Mouse (Mus musculus): ENCODE results near the gene Amdhd2.

The Amdhd2 gene

GRCm38 (mm10) chr17:24197032-24197824 lies 33.7 kb upstream of the Amdhd2 start:
- no peak for DNase-seq (ENCODE audit: low spot score in 2 of 2)

GRCm38 (mm10) chr17:24195349-24195748 lies 31.8 kb upstream of the Amdhd2 start:
- DNase-seq (ENCODE audit: low spot score in 2 of 2) = no peak

GRCm38 (mm10) chr17:24193769-24194168 lies 30.2 kb upstream of the Amdhd2 start:
- no peak for DNase-seq (ENCODE audit: low spot score in 2 of 2)

DNA sequence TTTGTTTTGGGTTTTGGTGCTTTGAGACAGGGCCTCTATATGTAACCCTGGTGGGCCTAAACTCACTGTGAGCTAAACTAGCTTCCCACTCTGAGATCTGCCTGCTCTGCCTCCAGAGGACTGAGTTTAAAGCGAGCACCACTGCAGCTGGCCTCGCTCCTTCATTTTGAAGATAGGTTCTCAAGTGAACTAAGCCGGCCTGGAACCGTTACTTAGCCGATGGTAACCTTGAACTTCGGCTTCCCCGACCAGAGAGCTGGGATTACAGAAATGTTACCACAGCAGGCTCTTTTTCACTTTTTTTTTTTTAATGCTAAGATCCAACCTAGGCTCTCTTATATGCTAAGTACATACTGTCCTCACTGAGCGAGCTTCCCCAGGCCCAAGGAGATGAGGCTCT lies 29.7 kb upstream of the Amdhd2 start:
- DNase-seq (ENCODE audit: low spot score in 2 of 2) = no peak

GRCm38 (mm10) chr17:24192848-24193247 lies 29.3 kb upstream of the Amdhd2 start:
- no peak for DNase-seq (ENCODE audit: low spot score in 2 of 2)

- DNase-seq (ENCODE audit: low spot score in 2 of 2) = no peak
Measured at GRCm38 (mm10) chr17:24191481-24191880, 27.9 kb upstream of the Amdhd2 start.

DNA sequence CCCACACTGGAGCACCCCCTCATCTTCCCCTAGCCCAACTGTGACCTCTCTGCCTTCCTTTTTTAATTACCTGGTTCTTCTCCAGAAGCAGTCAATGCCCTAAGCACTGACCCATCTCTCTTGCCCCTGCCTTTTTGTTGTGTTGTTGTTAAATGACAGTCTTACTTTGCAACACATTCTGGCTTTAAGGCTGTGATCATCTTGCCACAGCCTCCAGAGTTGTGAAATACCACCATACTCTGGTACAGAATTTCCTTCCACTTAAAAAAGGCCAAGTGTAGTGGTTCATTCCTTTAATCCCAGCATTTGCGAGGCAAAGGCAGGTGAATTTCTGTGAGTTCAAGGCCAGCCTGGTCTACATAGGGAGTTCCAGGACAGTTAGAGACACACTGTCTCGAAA lies 27.4 kb upstream of the Amdhd2 start:
- no peak for DNase-seq (ENCODE audit: low spot score in 2 of 2)

- no peak for DNase-seq (ENCODE audit: low spot score in 2 of 2)
Measured at GRCm38 (mm10) chr17:24174259-24174658, 10.7 kb upstream of the Amdhd2 start.

DNA sequence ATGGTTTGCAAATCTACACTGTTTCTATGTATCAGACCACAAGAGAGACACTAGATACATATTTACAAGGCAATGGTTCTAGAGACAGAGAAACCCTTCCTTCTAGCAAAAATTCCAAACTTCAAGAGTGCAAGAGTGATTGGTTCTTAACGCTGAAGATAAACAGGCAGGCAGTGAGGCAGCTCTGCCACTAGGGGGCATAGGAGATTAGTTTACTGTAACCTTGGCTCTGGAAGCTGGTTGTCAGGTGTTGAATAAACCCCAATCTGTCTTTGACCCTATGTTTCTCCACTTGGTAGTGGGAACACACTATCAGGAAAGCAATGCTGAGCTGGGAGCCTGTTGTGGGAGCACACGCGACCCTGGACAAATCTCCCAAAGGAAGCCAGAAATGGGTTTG lies 9.9 kb upstream of the Amdhd2 start:
- no peak for DNase-seq (ENCODE audit: low spot score in 2 of 2)

DNA sequence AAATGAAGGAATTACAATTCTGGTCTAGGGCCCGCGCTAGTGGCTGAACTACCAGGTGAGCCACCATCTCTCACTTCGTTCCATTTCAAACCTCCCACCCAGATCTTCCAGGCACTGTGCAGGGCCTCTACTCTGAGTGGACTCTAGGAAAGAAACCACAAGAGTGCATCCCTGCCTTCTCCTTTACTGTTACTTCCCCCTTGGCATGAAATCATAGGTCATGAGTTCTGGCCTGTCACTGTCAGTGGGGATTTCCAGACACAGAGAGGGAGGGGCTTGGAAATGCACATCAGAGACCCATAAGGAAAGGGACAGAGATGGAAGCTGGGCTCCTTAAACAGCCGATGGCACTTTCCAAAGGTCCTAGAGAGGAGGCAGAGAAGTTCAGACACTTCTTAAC lies 8.2 kb upstream of the Amdhd2 start:
- no peak for DNase-seq (ENCODE audit: low spot score in 2 of 2)

DNA sequence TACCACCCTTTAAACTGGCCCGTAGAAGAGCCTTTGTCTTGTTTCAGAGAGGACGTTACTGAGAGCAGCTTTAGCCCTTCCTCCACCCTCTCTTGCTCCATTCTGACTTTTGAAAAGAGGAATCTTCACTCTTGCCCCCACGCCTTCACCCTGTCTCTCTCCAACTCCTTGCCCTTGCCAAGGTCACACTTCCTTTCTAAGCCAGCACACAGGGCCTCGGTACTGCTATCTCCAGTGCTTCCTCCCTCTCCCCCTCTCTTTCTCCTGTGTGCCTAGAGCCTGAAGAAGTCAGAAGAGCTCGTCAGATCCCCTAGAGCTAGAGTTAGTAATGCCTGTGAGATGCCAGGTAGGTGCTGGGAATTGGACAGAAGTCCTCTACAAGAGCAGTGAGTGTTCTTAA lies 7.2 kb upstream of the Amdhd2 start:
- no peak for DNase-seq (ENCODE audit: low spot score in 2 of 2)

DNA sequence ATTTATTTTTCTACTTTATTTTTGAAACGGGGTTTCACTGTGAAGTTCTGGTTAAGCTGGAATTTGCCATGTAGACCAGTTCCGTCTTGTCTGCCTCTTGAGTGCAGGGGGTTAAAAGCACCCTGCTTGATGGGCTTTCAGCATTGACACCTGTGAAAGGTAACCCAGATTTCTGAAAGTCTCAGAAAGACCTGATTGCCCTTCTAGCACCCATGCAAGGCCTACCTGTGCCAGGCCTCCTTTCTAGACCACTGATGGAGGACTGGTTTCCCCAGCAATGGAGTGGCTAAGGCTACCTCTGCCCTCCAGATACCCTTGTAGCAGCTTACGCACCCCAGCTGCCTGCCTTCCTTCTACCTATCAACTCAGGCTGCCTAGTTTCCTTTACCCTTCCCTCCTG lies 6.6 kb upstream of the Amdhd2 start:
- DNase-seq (ENCODE audit: low spot score in 2 of 2) = no peak

- peak; percentile 88 to 93 for DNase-seq (ENCODE audit: low spot score in 2 of 2)
Measured at GRCm38 (mm10) chr17:24169317-24170065, 5.9 kb upstream of the Amdhd2 start, which contains the start of gene Atp6v0c. Gene Atp6v0c (minus strand): TSS chr17:24169702.

DNA sequence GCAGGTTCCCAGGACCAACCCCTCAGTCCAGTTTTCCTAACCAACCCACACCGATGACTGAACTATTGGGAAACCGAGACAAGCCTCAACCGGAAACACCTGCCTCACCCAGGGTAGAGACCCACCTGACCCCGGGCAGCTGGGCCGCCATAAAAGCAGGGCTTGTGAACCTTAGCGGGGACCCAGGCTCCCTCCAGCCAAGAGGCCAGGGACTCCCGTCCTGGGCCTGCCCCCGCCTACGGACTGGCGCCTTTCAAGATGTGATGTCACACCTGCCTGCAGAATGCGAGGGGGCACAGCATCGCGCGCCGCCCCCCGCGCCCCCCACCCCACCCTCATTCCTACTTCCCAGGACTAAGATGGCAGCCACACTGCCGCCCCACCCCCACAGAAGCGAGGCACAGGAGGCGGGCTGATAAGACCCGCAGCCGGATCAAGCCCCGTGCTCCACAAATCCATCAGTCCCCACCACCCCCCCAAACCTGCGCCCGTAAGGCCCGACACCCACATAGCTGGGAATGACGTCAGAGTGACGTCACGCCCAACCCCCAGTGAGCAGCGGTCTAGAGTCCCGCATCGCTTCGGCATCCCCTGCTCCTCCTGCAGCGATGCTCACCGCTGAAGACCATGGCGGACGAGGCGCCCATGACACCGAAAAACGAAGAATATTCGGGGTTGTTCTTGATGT lies 5.2 kb upstream of the Amdhd2 start:
- DNase-seq (ENCODE audit: low spot score in 2 of 2) = peak; percentile 40 to 53

DNA sequence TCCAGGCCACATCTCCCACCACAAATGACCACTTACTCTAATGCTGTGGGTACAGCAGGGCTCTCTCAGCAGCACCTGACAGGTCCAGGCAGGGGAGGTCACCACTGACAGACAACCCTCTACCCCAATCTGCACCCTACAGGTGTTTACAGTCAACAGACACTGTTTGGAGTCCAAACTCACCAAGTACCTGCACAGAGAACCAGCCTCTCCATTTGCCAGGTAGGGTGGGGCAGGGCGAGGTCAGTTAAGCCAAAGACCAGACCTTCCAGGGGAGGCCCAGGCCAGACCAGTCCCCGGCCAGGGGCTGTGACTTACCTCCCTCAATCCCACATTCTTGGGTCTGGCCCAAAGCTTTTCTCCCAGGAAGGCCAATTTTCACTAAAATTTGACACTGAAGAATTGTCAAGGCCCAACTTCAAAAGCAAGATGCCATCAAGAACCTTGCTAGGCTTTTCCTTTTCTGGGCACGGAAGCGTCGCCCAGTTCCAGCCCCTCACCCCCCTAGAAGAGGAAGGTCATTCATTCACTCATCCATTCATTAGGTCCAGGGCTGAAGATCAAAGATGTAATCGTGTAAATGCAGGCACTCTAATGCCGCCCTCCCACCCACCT lies 4.4 kb upstream of the Amdhd2 start:
- no peak for DNase-seq (ENCODE audit: low spot score in 2 of 2)

- DNase-seq (ENCODE audit: low spot score in 2 of 2) = no peak
Measured at GRCm38 (mm10) chr17:24167120-24167519, 3.6 kb upstream of the Amdhd2 start.

GRCm38 (mm10) chr17:24164566-24165259 lies 1.1 kb upstream of the Amdhd2 start:
- no peak for DNase-seq (ENCODE audit: low spot score in 2 of 2)

DNA sequence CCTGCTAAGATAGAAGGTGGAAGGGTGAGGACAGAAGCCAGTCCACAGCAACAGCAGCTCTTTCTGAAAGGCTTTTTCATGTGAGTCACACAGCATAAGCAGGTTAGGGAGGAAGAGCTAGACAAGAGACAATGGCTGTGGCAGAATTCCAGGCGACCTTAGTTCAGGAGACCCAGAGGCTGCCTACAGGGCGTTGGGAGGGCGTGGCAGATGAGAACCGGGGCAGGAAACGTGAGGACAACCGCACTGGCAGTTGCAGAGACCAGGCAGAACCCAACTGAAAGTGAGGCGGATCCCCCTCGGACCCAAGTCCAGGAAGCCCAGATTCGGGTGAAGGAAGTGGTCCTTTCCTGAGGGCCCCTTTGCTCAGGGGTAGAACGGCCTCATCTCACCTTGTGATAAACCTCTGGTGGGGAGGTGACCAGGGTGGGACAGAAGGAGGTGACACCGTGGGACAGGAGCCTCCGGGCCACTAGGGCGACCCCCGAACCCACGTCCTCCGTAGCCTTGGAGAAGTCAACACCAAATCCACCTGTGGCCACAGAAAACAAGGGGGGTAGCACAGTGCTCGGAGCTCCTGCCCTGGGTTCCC lies 886 bp downstream of the Amdhd2 start:
- no peak for DNase-seq (ENCODE audit: low spot score in 2 of 2)

- no peak for DNase-seq (ENCODE audit: low spot score in 2 of 2)
Measured at GRCm38 (mm10) chr17:24161466-24161865, 2.1 kb downstream of the Amdhd2 start.

DNA sequence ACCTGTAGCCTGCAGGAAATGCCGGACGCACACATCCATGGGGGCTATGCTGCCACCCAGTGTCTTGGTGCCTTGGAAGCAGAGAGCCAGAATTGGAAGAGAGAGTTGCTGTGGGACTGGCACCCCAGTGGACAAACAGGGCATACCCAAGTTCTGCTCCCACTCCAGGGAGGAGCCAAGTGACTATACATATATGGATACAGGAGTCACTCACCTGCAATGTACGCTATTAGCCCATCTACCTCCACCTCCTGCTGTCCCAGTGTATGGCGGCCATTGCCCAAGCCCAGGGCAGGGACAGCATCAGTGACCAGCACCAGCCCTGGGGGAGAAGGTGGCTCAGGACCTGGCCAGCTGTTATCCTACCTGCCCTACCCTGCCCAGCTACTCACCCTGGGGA lies 6.0 kb downstream of the Amdhd2 start:
- DNase-seq (ENCODE audit: low spot score in 2 of 2) = no peak

- no peak for DNase-seq (ENCODE audit: low spot score in 2 of 2)
Measured at GRCm38 (mm10) chr17:24157121-24157520, 6.4 kb downstream of the Amdhd2 start.
